Mouse (Mus musculus): ENCODE measurements around the gene Egln2. TPM values are rescaled to one million over a fixed set of nuclear protein-coding genes. Genes with fewer than 3 reads are reported as not detected.

Gene Egln2
- polyA plus RNA-seq, 1 experiment from 2014 or later = 92.7 TPM

GRCm38 (mm10) chr7:27193731-27194130 is 27.1 kb upstream of the Egln2 start:
- WGBS = 90% methylated on average over 4 of the region's 4 CpGs
- Histone ChIP-seq H3K4me3 (ENCODE audit: low read length) (no peak overlapping the region), H3K4me2 (ENCODE audit: low read length) (no peak overlapping the region), H3K36me3 (ENCODE audit: control insufficient read depth, insufficient read depth, low read length) (peaks cover 43% of the 10 kb centered on the region), H3K9me3 (ENCODE audit: control insufficient read depth, low read length) (no peaks in the 10 kb centered on the region), H3K4me1 (ENCODE audit: control insufficient read depth, insufficient read depth, low read depth, low read length) (peaks cover 20% of the 10 kb centered on the region), H3K9ac (ENCODE audit: low read depth, low read length) (no peak overlapping the region), H3K27ac (ENCODE audit: low read depth, low read length) (no peak overlapping the region), H3K27me3 (replicated peaks; ENCODE audit: control insufficient read depth, insufficient read depth, low read length) (no peaks in the 10 kb centered on the region)
- ATAC-seq = no peak

- no peak for ATAC-seq
- Histone ChIP-seq H3K9me3 (ENCODE audit: control insufficient read depth, low read length) (no peaks in the 10 kb centered on the region), H3K27me3 (replicated peaks; ENCODE audit: control insufficient read depth, insufficient read depth, low read length) (no peaks in the 10 kb centered on the region), H3K27ac (ENCODE audit: low read depth, low read length) (no peak overlapping the region), H3K4me2 (ENCODE audit: low read length) (no peak overlapping the region), H3K4me1 (ENCODE audit: control insufficient read depth, insufficient read depth, low read depth, low read length) (peaks cover 20% of the 10 kb centered on the region), H3K36me3 (ENCODE audit: control insufficient read depth, insufficient read depth, low read length) (peaks cover 52% of the 10 kb centered on the region), H3K4me3 (ENCODE audit: low read length) (no peak overlapping the region), H3K9ac (ENCODE audit: low read depth, low read length) (no peak overlapping the region)
- WGBS = 98% methylated on average over 5 of the region's 5 CpGs
Observed at GRCm38 (mm10) chr7:27192434-27192833, 25.8 kb upstream of the Egln2 start.

DNA sequence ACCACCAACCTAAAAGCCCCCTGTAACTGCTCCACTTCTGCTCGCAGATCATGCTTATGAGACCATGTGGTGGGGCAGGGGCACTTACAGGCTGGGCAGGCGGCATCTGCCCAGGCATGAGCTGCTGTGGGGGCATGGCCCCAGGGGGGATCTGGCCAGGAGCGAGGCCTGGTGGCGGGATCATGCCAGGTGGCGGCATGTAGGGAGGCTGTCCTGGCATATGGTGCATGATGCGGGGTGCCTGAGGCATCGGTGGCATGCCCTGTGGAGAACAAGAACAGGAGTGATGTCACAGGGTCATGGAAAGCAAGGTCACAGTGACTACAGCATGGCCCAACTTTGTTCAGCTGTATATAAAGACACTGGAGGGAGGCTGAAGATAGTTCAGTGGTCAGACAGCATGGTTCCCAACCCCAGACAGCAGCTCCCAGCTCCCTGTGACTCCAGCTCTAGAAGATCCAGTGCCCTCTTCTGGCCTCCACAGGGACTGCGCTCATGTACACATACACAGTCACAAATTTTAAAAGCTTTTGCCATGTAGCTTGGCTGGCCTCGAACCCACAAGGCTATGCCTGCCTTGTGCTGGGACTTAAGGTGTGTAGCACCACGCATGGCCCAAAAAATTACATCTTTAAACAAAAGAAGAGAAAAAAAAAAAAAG is 22.8 kb upstream of the Egln2 start:
- Histone ChIP-seq H3K4me3 (ENCODE audit: low read length) (no peak overlapping the region), H3K27ac (ENCODE audit: low read depth, low read length) (no peak overlapping the region), H3K4me1 (ENCODE audit: control insufficient read depth, insufficient read depth, low read depth, low read length) (peaks cover 10% of the 10 kb centered on the region), H3K9me3 (ENCODE audit: control insufficient read depth, low read length) (no peaks in the 10 kb centered on the region), H3K4me2 (ENCODE audit: low read length) (no peak overlapping the region), H3K36me3 (ENCODE audit: control insufficient read depth, insufficient read depth, low read length) (peaks cover 75% of the 10 kb centered on the region), H3K27me3 (replicated peaks; ENCODE audit: control insufficient read depth, insufficient read depth, low read length) (no peaks in the 10 kb centered on the region), H3K9ac (ENCODE audit: low read depth, low read length) (no peak overlapping the region)
- WGBS = 81% methylated on average over 10 of the region's 10 CpGs
- no peak for ATAC-seq

DNA sequence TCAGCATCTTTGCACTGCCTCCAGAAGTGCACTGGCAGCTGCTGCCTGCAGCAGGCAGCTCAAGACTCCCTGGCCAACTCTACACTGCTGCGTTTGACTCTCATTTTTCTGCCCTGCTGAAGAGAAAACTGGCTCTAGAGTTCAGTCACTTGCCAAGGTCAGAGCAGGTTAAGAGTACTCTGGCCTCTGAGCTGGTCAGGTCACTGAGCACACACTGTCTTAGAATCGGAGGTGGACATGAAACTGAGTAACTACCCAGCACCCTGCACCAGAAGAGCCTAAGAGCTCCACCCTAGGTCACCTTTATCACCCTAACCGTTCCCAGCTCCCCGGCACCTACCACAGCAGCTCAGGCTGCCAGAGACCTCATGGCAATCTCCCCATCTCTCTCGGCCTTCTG is 19.4 kb upstream of the Egln2 start:
- H3K9ac ChIP-seq (ENCODE audit: low read depth, low read length) = no peak overlapping the region
- no peaks in the 10 kb centered on the region for H3K4me1 ChIP-seq (ENCODE audit: control insufficient read depth, insufficient read depth, low read depth, low read length)
- WGBS = 93% methylated on average over 5 of the region's 5 CpGs
- H3K36me3 ChIP-seq (ENCODE audit: control insufficient read depth, insufficient read depth, low read length) = peaks cover 57% of the 10 kb centered on the region
- H3K27me3 ChIP-seq (replicated peaks; ENCODE audit: control insufficient read depth, insufficient read depth, low read length) = no peaks in the 10 kb centered on the region
- ATAC-seq = no peak
- no peak overlapping the region for H3K4me2 ChIP-seq (ENCODE audit: low read length)
- H3K9me3 ChIP-seq (ENCODE audit: control insufficient read depth, low read length) = no peaks in the 10 kb centered on the region
- no peak overlapping the region for H3K27ac ChIP-seq (ENCODE audit: low read depth, low read length)
- H3K4me3 ChIP-seq (ENCODE audit: low read length) = no peak overlapping the region

GRCm38 (mm10) chr7:27184964-27185363 is 18.4 kb upstream of the Egln2 start:
- Histone ChIP-seq H3K27me3 (replicated peaks; ENCODE audit: control insufficient read depth, insufficient read depth, low read length) (no peaks in the 10 kb centered on the region), H3K9me3 (ENCODE audit: control insufficient read depth, low read length) (no peaks in the 10 kb centered on the region), H3K4me3 (ENCODE audit: low read length) (no peak overlapping the region), H3K27ac (ENCODE audit: low read depth, low read length) (no peak overlapping the region), H3K4me1 (ENCODE audit: control insufficient read depth, insufficient read depth, low read depth, low read length) (no peaks in the 10 kb centered on the region), H3K4me2 (ENCODE audit: low read length) (no peak overlapping the region), H3K9ac (ENCODE audit: low read depth, low read length) (no peak overlapping the region), H3K36me3 (ENCODE audit: control insufficient read depth, insufficient read depth, low read length) (peaks cover 47% of the 10 kb centered on the region)
- ATAC-seq = no peak
- WGBS = 59% methylated on average over 3 of the region's 3 CpGs

DNA sequence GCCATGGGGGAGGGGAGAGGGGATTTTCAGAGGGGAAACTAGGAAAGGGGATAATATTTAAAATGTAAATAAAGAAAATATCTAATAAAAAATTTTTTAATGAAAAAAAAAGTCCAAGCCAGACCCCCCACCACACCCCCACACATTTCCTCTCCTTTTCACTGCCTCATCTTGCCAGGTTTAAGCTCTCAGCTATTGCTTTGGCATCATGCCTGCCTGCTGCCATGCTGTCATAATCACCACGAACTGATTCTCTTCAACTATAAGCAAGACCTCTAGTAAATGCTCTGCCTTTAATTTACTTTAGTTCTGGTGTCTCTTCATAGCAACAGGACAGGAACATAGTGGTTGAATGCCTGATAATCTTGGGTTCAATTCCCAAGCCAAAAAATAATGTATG is 15.9 kb upstream of the Egln2 start:
- Histone ChIP-seq H3K36me3 (ENCODE audit: control insufficient read depth, insufficient read depth, low read length) (peaks cover 26% of the 10 kb centered on the region), H3K9ac (ENCODE audit: low read depth, low read length) (no peak overlapping the region), H3K27ac (ENCODE audit: low read depth, low read length) (no peak overlapping the region), H3K4me2 (ENCODE audit: low read length) (no peak overlapping the region), H3K4me1 (ENCODE audit: control insufficient read depth, insufficient read depth, low read depth, low read length) (peaks cover 9% of the 10 kb centered on the region), H3K27me3 (replicated peaks; ENCODE audit: control insufficient read depth, insufficient read depth, low read length) (no peaks in the 10 kb centered on the region), H3K9me3 (ENCODE audit: control insufficient read depth, low read length) (no peaks in the 10 kb centered on the region), H3K4me3 (ENCODE audit: low read length) (no peak overlapping the region)
- ATAC-seq = no peak
- WGBS = 70% methylated on average over 1 of the region's 1 CpGs

DNA sequence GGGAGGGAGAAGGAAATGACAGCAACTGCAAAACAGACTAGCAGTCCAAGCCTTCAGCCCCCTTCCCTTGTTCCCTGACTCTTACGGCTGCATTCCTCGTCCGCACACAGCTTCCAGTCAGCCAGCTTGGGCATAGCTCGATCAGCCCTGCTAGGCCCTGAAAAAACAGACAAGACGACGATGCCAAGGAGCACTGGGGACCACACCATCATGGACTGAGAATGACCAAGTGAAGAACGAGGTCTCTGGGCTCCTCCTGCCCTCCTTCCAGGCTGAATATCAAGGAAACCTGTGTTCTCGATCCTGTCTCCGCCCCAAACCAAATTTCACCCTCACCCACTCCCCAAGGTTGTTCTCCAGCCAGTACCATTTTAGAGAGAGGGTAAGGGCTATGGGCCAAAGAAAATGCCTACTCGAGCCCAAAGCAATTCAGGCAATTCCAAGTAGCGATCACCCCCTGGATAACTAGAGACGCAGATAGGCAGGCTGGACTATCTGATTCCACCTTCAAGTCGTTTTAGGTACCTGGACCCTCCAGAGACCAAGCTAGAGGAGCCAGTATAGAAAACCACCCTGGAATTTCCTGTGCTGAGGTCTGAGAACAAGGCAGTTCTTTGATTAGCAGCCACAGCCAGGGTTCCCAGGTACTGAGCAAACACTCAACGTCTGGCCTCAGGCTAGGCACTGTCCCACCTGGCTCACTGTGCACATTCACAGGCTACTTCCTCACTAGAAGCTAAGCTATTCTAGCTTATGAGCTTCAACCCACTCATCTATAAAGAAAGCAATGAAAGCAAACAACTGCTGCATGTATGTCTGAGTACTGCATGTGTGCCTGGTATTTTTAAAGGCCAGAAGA is 14.5 kb upstream of the Egln2 start, which contains the start of the genes Gm21983 and Mia:
TSS of gene Gm21983 (minus strand) at position 250 of the 859 bp plus-strand sequence.
TSS of gene Mia (minus strand) at position 321 of the 859 bp plus-strand sequence.
- Histone ChIP-seq H3K36me3 (ENCODE audit: control insufficient read depth, insufficient read depth, low read length) (peaks cover 19% of the 10 kb centered on the region), H3K4me3 (ENCODE audit: low read length) (no peak within 1 kb of the TSS), H3K9ac (ENCODE audit: low read depth, low read length) (no peak within 1 kb of the TSS), H3K9me3 (ENCODE audit: control insufficient read depth, low read length) (no peaks in the 10 kb centered on the region), H3K27me3 (replicated peaks; ENCODE audit: control insufficient read depth, insufficient read depth, low read length) (no peaks in the 10 kb centered on the region), H3K4me1 (ENCODE audit: control insufficient read depth, insufficient read depth, low read depth, low read length) (peaks cover 9% of the 10 kb centered on the region), H3K4me2 (ENCODE audit: low read length) (peak within 1 kb of the TSS; percentile 54; the same call in 1 of the 2 replicates), H3K27ac (ENCODE audit: low read depth, low read length) (peak within 1 kb of the TSS; percentile 55; the same call in 1 of the 2 replicates)
- no peak for ATAC-seq
- whole genome bisulfite sequencing = 65% methylated on average over 14 of the region's 14 CpGs

GRCm38 (mm10) chr7:27180036-27180435 is 13.4 kb upstream of the Egln2 start:
- Histone ChIP-seq H3K9ac (ENCODE audit: low read depth, low read length) (no peak overlapping the region), H3K9me3 (ENCODE audit: control insufficient read depth, low read length) (no peaks in the 10 kb centered on the region), H3K36me3 (ENCODE audit: control insufficient read depth, insufficient read depth, low read length) (peaks cover 9% of the 10 kb centered on the region), H3K27ac (ENCODE audit: low read depth, low read length) (0 out of 2 replicates have a peak overlapping the region, but pooled peaks have one; percentile 55), H3K4me2 (ENCODE audit: low read length) (peak overlapping the region; percentile 54; the same call in 1 of the 2 replicates), H3K4me1 (ENCODE audit: control insufficient read depth, insufficient read depth, low read depth, low read length) (peaks cover 9% of the 10 kb centered on the region), H3K4me3 (ENCODE audit: low read length) (no peak overlapping the region), H3K27me3 (replicated peaks; ENCODE audit: control insufficient read depth, insufficient read depth, low read length) (no peaks in the 10 kb centered on the region)
- no peak for ATAC-seq
- 32% methylated on average over 5 of the region's 5 CpGs for WGBS

Measured in hindbrain, embryonic 16.5 days (tissue).